Mouse (Mus musculus) c-Kit-positive CD71-positive TER-119-positive erythroid progenitor cells, embryonic 14.5 days (primary cell): Measurements from ENCODE around the gene Tecr.
"Not testable (repeated sequence)": the region's sequence is repeated elsewhere in the genome, so short reads cannot be mapped to it uniquely, and the experiment has no call there.

Experiments
- DNase-seq: peaks from one replicate; pipeline ENCODE4 v3.0.0-alpha.2; 2013; ENCODE audit warnings: low spot score

The Tecr gene

DNA sequence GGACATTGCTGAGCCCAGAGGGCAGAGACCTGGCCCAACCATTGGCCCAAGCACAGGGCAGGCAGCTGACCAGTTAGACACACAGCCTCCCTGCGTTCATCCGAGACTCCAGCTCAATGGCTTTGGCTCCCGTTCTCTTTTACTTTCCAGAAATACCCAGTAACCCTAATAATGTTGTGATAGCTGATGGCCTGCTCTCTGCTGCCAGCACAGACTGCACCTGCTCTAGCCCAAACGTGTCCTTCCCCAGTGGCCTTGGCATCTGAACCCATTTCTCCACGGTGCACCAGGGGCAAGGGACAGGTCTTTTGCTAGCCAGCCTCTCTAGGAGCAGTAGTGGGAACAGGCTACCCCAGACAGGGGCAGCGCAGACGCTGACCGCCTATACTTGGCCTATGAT lies 26.9 kb downstream of the Tecr start:
- no peak for DNase-seq

DNA sequence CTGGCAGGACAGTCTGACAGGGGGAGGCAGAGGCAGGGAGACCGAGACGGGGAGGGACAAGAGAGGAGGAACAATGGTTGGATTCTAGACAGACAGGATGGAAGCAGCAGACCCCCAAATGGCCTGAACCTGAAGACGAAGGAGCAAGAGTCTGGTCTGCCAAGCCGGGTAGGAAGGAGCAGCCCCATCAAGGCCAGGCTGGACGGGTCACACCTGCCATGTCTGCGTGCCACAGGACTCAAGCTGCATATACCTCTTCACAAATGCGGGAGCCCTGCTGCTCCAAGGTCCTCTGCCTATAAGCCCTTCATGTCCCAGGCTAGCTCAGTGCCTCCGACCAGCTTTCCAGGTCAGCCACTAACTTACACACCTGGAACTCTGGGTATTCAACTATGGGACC lies 28.1 kb downstream of the Tecr start:
- DNase-seq: no peak

DNA sequence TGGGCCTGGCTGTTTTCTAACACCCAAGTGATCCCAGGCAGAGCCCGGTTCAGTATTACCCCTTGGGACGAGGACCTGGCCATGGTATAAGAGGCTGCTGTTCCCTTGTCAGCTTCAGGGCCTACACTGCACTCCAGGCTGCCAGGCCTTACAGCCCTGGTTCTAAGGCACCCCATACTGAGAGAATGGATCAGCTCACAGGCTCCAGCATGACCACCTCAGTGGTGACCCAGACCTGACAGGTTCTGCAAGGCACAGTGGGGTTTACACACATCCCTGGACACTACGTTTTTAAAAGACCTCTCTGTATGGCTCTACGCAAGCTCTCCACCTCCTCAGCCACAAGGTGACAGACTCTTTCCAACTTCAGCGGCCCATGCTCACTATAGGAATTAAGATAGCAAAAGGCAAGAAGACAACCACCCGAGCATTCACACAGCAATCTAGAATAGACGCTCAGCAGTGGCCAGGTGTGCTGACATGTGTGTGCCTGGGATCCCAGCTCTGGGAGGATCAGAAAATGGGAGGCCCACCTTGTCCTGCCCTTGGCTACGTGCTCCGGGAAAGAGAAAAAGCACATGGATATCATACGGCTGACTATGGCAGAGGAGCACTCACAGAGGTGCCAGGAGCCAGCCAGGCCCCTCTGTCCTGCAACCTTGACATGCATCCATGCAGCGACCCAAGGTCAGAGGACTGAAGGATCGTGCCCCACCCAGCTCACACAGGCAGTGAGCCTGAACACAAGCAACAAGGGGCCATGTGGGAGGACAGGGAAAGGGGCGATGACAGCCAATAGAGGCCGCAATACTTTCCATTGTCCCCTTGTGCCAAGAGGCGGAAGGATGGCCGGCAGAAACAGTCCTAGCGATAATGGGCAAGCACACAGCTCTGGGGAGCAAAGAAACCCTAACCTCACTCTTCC lies 29.4 kb downstream of the Tecr start:
- DNase-seq: no peak

DNA sequence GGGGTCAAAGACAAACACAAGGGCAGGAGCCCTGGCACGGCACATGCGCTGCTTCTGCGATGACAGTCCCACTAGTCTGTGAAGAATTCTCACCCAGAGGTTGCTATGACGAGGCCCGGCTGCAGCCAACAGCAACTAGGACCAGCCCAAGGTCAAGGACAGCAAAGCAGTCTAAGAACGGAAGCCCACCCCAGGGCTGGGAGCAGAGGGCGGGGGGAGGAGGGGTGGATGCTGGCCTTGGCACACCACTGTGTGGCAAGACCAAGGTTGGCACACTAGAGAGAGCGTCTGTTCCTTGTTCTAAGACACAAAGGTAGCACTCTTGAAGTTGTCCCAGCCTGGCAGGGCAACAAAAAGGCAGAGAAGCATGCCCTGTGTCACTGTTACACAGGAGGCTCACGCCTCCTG lies 30.4 kb downstream of the Tecr start:
- no peak for DNase-seq

DNA sequence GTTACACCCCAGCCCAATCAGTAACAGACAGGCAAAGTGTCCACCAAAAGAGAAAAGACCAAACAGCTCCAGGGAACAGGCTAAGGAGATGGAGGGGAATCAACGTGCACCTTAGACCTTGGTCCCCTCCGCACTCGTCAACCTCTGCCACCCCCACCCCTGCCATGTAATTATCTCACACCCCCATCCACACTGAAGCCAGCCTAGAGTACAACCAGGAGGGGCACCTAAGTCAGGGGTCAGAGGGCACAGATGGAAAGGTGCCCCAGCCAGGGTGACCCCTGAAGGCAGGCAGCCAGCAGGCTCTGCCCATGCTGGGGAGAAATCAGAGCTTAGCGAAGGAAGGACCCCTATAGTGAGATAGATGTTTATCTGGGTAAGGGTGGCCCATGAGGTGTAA lies 30.9 kb downstream of the Tecr start:
- no peak for DNase-seq

DNA sequence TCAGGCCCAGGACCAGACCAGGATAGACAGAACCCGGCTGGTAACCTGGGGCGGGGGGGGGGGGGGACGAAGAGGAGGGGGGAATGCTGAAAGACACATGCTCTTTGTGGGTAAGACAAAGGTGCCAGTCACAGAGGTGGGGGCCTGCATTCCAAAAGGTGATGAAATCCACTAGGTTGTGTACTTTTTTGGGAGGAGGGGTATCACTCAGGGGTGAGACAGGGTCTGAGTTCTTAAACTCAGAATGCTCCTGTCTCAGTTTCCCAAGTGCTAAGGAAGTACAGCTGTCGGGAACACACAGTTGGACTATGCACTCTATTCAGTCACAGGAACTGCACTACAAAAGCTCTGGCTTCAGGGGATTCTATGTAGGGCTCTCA lies 31.3 kb downstream of the Tecr start:
- DNase-seq: no peak

DNA sequence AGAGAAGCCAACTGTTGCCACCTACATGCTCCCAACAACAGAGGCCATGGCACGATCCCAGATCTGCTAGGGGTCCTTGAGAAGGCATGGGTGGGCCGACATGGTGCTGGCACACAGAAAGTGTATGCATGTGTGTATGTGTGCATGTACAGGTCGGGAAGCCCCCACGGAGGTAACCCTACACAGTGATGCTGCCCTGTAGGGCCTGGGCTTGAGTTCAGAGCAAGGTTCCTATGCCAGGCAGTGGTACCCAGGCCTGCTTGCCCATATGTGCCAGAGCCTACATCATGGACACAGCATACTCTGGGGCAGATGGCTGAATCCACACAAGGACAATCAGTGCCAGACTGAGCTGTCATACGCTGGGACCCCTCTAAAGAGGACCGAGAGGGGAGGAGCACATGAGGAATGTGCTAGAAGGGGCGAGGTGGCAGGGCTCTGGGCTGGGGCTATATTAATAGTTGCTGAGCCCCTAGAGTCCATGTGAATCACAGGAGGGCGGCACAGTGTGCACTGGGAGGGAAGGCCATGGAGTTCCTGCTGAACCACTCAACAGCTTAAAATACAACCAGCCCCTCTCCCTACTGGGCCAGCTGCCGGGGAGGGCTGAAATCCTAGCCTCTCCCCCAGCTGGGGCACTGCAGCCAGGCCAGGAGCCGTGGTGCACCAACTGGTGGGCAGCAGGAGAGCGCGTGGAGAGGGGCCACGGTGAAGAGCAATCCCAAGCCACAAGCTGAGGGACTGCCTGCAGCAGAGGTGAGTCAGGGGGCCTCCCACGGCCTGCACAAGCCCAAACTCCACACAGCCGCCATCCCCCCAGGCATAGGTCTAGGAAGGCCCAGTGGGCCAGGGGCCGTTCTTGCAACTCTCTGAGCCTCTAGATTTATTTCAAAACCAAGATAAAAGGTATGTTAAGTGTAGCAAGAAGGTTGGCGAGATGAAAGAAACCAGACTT lies 31.9 kb downstream of the Tecr start:
- DNase-seq: no peak

DNA sequence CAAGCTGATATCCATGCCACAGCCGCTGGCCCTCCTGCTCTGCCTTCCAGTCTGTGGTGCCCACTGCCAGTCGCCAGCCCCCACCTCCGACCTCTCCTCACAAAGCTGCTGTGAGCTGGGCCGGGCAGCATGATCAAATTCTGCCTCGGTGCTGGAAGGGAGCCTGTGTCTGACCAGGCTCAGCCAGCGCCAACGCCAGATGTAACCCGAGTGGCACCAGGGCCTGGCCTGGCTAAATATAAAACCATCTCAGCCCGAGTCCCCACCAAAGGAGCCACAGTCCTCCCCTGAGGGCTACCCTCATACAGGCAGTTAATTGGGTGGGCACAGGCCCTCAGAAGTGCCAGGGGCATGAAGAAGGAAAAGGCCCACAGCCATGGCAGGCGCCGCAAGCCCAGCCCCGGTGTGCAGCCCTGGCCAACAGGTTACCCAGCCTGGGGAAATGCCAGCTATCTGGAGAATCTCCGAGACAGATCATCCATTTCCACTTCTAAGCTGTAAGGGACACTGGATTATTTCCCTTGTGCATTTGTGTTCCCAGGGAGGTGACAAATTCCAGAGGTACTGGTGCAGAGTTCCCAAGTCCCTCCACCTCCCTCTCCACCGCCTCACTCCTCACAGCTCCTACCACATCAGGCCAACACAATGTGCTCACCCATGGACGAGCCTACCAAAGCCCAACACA lies 33.0 kb downstream of the Tecr start:
- DNase-seq: no peak

DNA sequence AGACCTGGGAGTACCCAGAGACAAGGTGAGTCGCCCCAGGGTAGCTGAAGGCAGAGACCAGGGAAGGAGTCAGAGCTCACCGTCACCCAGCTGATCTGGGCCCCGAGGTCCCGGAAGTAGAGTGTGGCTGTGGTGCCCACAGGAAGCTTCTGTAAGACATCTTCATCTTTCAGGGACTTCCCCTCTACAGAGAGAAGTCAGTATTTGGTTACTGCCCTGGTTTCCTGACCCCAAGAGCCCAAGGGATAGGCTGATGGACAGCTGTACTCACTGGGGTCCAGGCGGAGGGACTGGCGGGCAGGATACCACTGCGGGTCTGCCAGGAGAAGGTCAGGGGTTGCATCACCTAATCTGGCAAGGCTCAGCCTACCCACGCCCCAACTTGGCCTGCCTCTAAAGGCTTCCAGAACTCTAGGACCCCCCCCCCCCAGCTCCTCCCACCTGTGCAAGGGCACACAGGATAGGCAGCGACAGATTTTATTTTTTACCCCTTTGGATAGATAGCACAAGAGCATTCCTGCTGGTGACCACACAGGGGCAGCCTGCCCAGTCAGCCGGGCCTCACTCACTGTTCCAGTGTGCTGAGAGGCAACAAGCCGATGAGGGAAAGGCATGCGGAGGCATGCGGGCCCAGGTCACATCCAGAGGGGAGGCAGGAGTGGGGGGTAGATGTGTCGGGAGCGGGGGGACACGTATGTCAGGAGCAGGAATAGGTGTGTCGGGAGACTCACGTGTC lies 34.5 kb downstream of the Tecr start:
- no peak for DNase-seq

DNA sequence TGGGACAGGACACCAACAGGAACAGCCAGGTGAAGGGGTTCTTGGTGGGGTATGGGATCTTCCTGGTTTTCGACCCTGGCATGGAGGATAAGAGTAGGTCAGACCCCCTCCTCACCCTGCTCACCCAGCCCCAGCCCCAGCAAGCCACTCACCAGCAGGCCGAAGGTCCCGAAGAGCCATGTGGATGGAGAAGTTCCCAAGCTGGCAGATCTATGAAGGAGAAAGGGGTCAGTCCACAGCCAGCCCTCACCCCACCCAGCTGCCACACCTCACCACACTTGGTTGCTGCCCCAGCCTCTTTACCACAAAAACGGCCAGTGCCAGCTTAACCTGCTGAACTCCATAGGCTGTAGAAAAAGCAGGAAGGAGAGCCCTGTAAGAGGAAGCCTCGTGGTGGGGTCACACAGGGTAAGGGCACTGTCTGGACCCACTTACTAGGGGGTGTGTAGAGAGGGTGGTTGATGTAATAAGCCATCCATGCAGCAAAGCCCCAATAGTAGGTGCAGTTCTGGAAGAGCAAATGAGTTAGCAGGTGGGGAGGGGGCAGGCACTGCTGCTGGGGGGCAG lies 35.4 kb downstream of the Tecr start:
- no peak for DNase-seq

DNA sequence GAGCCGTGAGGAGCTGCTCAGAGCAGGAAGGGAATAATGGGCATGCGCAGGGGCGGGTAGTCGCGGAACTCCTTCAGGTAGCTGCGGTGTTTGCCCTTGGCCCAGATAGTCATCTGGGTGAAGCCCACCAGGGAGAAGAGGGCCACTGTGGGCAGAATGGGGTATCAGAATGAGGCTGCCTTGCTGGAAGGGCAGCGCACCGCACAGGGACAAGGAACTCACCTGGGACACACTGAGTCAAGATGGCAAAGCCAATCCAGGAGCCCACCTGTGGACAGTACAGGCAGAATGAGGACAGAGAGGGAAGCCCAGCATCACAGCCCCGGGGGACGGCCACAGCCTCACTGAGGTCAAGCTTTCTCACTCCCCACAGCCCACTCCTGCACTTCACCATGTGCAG lies 36.0 kb downstream of the Tecr start:
- no peak for DNase-seq

DNA sequence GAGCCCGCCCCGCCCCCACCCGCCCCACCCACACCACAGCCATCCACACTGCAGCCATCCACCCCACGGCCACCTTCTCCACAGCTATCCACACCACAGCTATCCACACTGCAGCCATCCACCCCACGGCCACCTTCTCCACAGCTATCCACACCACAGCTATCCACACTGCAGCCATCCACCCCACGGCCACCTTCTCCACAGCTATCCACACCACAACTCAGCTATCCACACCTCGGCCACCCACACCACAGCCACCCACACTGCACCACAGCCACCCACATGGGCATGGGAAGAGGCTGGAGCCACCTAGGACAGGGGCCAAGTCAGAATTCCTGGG lies 36.8 kb downstream of the Tecr start:
- DNase-seq: not testable (repeated sequence)

DNA sequence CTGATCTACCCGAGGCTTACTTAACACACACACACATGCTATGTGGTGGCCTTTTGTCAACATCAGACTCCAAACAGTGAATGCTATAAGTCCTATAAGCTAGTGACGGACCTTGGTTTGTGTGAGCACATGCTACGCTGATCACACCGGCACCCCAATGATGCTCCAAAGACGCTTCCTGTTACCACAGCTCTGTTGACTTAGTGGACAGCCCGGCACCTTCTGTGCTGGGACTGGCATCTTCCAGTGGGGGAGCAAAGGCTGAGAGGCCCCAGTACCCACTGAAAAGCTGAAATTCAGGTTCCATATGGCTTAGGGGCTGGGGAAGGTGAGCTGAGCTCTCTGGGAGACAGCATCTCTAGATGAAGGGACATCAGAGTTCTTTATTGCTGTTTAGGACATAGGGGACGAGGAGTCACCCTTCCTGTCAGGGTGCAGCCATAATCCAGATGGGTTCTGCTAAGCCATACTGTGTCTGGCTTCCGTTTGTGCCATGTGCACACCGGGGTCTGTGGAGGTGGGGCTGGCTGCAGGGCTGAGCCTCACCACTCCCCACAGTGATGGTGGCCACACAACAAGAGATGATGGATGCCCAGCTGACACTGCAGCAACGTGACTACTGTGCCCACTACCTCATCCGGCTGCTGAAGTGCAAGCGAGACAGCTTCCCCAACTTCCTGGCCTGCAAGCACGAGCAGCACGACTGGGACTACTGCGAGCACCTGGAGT lies 37.3 kb downstream of the Tecr start:
- DNase-seq: no peak

DNA sequence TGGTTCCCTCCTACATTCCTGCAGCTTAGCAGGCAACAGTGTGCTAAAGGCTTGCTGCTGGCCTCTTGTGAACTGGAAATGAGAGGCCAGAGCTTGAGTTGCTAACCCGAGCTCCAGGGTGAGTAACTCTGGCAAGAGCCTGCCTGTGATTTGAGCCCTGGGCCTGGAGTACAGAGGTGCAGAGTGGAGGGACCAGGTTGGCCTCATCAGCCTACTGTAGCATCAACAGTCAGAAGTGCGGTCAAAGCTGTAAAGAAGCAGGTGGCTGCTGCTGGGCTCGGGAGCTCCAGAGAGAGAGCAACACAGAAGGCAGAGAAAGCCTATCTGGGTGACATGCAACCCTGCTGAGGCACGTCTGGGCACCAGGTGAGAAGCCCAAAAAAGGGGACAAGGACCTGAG lies 38.6 kb downstream of the Tecr start:
- no peak for DNase-seq

DNA sequence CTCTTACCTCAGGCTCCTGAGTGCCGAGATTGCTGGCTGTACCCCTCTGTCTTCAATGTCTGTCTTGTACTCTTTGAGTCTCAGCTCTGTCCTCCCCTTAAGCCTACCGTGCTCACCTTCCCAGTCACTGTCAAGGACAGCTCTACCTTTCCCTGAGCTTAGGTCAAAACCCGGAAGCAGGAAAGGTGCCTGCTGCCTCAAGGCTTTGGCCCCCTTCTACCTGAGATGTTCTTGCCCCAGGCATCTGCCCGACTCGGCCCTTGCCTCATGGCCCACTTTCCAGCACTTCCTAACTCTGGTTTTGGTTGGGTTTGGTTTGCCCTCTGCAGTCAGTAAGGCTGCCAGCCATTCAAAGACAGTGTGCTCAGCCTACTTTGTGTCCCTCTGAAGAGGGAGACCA lies 39.0 kb downstream of the Tecr start:
- DNase-seq: no peak

DNA sequence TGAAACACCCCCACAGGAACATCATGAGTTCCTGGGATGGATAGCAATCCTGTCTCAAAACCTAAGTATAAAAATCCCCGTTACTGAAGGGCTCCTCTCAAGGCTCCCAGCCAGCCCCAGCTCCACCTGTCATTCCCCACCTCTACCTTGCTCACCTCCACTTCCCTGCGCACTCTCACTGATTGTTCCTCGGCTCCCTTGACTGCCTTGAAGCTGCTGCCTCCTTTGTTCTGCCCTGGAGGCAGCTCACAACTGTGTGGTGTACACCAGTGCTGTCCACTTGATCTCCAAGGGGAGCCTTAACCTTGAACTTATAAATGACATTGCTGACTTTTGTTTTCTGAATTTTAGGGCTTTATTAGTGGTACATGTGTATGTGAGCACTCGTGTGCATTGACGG lies 39.6 kb downstream of the Tecr start:
- DNase-seq: no peak

DNA sequence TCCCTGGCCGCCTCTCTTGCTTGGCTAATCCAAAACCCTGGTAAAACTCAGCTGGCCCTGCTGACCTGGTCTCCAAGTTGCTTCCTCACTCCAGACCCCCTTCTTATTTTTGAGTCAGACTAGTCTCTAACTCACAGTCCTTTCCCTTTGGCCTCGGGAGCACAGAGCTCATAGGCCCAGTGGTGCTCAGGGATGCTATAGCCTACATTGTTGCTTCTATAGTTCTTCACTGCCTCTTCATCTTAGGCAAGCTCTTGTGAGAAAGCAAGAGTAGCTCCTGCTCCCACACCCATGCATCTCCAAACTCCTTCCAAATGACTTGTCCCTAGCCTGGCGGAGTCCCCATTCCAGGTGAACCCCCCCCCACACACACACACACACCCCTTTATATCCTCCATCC lies 40.1 kb downstream of the Tecr start:
- DNase-seq: no peak

DNA sequence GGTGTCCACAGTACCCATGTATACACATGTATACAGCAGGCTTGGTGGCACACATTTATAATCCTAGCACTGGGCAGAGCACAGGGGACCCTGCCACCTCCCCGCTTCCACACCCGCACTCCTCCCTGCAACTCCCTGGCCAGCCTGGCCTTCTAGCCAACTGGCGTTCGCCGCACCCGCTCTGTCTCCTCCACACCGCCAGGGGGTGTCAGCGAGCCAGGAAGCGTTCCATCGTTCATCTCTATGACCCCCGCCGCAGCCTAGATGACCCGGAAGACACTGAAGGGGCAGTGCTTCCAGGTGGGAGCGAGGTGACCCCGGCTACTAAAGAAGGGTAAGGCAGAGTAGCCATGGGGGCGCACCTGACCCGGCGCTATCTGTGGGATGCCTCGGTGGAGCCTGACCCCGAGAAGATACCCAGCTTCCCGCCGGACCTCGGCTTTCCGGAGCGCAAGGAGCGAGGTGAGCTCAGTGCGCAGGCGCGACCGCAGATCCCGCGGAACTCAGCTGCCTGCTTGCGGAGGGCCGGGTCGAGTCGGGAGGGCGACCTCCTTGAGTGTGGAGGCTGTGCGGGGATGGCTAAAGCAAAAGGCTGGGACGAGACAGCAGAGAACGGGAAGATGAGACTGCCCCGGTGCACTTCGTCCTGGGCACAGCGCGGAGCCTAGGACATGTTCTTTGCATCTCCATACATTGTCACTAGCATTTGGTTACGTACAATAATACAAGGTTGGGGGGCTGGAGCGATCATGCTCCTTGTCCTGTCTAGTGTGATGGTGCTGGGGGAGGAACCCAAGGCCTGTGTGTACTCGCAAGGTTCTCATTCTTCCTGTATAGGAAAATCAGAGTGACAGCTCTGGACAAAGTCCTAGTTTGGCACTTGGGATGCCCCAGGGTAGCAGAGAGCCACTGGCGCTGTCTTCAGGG lies 41.0 kb downstream of the Tecr start, which contains the start of gene Ndufb7:
Gene Ndufb7 (plus strand): TSS at position 203 of the 927 bp plus-strand sequence.
- peak; percentile 86 for DNase-seq

DNA sequence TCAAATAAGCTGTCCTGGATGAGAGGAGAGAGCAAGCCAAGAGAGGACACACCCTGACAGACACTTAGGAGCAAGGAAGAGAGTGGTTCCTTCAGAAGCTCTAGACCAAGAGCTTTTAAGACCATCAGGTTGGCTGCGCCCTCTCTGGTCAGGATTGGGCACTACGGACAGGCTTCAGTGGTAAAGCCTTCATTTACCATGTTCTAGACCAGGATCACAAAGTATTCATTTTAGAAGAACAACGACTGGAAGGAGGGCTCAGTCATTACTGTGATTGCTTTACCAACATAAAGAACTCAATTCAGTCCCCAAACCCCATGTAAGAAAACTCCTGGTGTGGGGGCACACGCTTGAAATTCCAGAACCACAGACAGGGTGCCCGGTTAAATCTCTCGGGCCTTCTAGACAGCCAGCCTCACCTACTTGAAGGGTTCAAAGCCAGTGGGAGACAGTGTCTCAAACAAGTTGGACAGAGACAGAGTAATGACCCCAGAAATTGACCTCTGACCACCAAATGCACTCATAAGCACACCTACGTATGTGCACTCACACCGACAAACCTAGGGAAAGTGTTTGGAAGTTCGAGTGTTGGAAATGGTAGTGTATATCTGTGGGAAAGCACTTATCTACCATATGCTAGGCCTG lies 41.9 kb downstream of the Tecr start:
- DNase-seq: no peak
